Mouse (Mus musculus): ENCODE data around the gene Olfr381.
"Not testable (repeated sequence)": the region's sequence is repeated elsewhere in the genome, so short reads cannot be mapped to it uniquely, and the experiment has no call there.

The Olfr381 gene

GRCm38 (mm10) chr11:73491503-73491902, at the start of gene Olfr381:
Gene Olfr381 (minus strand): TSS chr11:73491603.
- no peak for DNase-seq (ENCODE audit: low read depth in 2 of 2, low spot score in 2 of 2)

GRCm38 (mm10) chr11:73528971-73529370, 37.6 kb upstream of the Olfr381 start:
- DNase-seq (ENCODE audit: low read depth in 2 of 2, low spot score in 2 of 2), result not testable (repeated sequence)

DNA sequence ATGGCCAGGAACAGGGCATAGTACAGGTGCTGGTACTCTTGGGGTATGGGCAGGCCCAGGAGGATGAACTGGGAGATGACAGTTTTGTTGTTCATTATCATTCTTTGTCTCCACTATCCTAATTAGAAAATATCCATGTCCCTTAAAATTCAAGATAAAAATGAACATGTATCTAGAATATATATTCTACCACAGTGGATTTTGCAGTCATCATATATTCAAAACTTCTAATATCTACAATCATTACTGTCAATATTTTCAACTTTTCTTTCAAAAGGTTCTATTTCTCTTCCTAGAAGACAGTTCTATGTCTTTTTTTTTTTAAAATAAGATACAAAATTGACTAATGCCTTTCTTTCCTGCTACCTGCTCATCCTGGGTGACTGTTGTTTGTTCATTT, 25.7 kb upstream of the Olfr381 start, which contains the start of gene Olfr382:
TSS of gene Olfr382 (minus strand) at position 101 of the 400 bp plus-strand sequence.
- DNase-seq (ENCODE audit: low read depth in 2 of 2, low spot score in 2 of 2), result no peak

DNA sequence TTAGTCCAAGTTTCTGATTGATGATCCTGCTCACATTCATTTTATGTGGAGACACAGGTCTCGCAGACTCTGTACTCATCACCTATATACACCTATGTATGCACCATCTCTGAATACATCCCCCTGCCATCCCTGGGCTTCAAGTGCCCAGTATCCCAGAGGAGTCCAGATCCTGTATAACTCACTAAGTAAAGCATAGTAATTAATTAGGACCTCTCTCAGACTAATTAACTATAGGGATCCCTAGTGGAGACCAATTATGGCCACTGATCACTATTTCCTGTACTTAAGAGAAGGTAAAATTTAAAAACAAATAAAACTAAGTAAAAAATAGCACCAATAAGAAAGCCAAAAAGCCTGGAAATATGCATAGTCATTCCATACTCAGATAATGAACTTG, 34.0 kb downstream of the Olfr381 start, which contains the start of gene Olfr380:
TSS of gene Olfr380 (minus strand) at position 101 of the 400 bp plus-strand sequence.
- DNase-seq (ENCODE audit: low read depth in 2 of 2, low spot score in 2 of 2), result no peak
